Mouse (Mus musculus): ENCODE measurements at regions not wholly inside any gene's neighbourhood (a gene's known extent, or its start where the extent isn't known, plus 50 kb on each side); places are given as distances from the start of the nearest gene placed in this dataset.

DNA sequence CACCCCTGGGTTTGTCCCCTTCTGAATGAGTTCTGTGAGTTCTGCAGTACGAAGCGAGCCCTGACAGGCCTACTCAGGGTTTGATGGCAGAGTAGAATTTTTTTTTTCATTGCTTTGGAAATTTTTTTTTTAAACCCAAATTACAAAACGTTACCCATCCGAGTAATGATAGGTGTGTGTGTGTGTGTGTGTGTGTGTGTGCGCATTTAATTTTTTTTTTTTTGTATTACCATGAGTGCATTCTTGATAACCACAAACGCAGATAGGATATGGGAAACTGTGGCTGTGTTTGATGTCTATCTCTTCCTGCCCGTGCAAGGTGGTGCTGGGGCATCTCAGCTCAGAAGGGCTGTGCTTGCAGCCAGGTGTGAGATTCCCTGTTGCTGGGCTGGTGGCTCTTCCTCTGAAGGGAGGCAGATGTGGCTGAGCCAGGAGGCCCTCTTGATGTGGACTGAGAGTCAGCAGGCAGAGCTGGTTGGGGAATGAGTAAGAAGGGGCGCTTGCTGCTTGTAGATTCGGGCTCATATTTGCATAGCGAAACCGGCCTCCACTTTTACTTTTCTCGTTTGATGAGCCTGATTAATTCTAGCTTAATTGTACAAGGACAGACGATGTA, 160.7 kb upstream of the Ubr2 start:
- TF ChIP-seq POLR2A (IDR thresholded peaks at IDR 0.05; ENCODE audit: low read depth, low read length) (no peak), CTCF (conservative IDR thresholded peaks at IDR 0.05; ENCODE audit: insufficient read depth, insufficient read length, low read depth, low read length) (no peak)

Measured in kidney, adult 2 months (tissue).